Mouse (Mus musculus): ENCODE data around the gene Ttyh2.
A peak's percentile ranks its signal among the peaks of the same experiment; 100 is the strongest.

Ttyh2 gene

DNA sequence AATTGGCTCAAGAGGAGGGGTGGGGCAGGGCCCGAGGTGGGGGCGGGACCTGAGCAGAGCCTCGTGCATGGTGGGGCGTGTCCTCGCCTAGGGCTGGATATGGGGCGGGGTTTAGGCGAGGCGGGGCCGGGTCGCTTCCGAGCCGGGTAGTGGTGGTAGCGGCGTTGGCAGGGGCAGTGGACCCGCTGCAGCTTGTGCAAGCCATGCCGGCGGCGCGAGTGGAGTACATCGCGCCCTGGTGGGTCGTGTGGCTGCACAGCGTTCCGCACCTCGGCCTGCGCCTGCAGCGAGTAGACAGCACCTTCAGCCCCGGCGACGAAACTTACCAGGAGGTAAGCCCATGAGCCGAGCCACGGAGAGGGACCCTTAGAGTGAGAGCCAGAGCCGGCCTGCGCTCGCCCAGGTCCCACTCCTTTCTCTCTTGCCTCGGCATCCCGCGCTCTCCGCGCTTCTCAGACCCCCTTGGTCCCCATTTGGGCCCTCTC is at the start of gene Ttyh2:
Gene Ttyh2, plus strand, starts transcription at position 91 of the 485 bp plus-strand sequence.
- peak; percentile 89 for DNase-seq (ENCODE audit: low spot score)

DNA sequence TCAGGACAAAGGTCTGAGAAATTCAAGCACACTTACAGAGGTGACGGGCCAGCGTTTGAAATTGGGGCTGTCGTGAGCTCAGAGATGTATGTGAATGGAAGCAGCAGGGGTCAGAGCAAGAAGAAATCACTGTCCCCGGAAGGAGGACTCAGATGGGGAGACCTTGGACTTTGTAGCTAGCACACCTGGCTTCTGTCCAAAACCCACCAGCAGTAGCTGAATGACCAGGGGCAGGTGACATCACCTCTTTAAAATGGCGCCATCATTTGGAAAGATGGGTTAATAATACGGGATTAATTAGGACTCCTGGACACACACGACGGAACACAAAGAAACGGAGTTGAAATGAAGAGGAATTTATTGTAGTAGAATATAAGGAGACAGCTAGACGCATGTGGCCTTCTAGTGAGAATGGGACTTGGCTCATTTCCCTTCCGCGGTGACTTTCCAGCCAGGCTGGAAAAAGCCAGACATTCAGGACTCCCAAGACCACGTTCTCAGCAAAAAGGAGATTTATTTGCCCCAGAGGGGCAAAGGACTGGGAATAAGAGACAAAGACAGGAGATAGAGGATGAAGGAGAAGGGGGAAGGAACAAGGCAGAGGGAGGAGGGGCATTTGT is 49.0 kb upstream of the Ttyh2 start:
- DNase-seq (ENCODE audit: low spot score): no peak

DNA sequence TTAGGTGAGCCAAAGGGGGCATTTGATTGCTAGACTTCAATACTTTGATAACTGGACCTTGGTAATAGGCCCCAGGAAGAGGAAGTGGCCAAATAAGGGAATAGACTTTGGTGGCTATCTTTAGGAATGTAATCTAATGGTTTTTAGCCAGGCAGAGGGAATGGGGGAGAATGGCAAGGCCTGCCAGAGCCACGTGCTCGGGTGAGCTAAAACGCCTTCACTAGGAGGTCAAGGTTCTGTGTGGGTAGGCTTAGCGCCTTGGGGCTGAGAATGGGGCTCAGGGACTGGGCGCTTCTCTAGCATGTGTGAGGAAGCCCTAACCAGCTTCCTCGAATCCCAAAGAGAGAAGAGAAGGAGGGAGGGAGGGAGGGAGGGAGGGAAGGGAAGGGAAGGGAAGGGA is 48.2 kb upstream of the Ttyh2 start:
- peak; percentile 16 for DNase-seq (ENCODE audit: low spot score)

DNA sequence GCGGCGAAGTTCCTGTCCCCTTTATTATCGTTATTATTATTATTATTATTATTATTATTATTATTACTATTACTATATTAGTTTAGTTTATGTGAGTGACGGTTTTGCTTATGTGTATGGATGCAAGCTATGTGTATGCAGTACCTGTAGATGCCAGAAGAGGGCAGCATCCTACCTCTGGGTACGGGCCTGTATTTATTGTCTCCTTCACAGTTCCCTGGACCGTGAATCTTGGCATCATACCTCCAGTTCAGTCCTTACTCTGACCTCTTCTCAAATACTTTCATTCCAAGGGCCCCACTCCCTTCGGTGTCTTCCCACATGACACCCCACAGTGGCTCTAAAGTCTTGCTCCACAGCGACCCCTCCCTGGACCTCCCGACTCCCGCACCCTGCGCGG is 47.2 kb upstream of the Ttyh2 start:
- no peak for DNase-seq (ENCODE audit: low spot score)

- no peak for DNase-seq (ENCODE audit: low spot score)
Observed at GRCm38 (mm10) chr11:114630044-114630443, 45.2 kb upstream of the Ttyh2 start.

DNA sequence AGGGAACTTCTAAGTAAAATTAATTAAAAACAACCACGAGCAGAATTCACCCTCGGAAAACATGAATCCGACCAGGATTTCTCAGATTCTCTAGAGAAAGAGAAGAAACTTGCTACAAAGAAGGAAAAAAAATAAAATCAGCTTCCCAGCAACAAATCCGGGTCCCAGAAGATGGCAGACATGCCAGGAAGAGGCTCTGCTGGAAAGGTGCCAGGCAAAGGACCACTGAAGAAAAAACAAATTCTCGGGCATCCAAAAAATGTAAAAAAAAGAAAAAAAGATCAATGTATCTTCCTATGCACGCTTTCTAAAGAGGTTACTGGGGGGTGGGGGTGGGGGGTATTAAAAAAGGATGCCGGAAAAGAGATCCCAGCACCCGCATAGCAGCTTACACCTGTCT is 43.0 kb upstream of the Ttyh2 start:
- no peak for DNase-seq (ENCODE audit: low spot score)

- DNase-seq (ENCODE audit: low spot score): peak; percentile 65
Observed at GRCm38 (mm10) chr11:114636292-114636691, 38.9 kb upstream of the Ttyh2 start.

DNA sequence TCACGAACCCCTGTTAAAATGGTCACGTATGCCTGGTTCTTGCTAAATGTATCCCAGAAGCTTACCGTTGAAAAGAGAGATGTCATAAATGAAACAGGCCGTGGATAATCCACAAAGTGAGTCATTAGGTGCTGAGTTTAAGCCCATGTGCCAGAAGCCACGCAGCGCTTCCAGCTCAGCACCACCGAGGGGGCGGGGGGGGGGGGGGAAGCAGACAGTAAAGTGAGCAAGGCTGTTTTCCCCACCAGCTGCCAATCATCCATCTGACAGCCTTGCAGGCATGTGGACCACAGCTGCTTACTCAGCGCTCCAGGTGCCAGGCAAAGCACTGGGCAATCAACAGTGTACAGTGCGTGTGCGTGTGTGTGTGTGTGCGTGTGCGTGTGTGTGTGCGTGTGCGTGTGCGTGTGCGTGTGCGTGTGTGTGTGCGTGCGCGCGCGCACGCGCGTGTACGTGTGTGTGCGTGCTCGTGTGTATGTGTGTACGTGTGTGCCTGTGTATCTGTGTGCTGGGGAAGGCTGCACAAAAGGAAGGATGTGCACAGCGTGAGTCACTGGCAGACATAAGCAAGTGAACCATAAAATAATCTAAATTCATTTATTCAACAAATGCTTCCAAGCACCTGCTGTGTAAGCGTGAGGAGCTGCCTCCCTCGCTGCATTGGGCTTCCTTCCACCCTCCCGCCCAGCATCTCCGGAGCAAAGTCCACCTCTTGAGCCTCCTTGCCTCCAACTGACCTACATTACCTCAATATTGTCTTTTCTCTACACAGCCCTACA is 38.3 kb upstream of the Ttyh2 start:
- no peak for DNase-seq (ENCODE audit: low spot score)

DNA sequence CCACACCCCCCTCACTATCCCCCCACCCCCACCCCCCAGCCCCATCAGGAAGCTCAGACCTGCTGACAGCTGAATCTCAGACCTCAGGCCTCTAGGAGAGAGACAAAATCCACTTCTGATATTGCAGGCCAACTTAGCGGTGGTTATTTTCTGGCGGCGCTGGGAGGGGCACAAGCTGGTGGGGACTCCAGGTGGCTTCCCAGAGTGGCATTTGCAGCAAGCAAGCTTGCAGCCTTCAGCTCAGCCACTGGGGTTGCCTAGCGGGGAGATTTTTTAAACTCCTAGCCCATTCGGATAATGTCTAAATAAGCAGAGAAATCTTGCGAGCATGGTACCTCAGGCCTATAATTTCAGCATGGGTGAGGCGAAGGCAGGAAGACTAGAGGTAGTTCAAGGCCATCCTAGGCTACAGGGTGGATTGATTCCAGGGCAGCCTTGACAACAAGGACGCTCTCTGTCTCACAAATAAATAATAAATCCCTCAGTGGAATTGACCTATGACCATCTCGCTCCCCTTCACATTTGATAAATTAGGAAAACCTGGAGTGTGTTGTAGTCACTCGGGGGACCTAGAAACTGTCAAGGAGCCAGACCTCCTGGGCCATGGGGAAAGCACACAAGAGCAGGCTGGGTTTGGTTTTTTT is 36.5 kb upstream of the Ttyh2 start:
- no peak for DNase-seq (ENCODE audit: low spot score)

- DNase-seq (ENCODE audit: low spot score): no peak
Observed at GRCm38 (mm10) chr11:114639681-114640103, 35.5 kb upstream of the Ttyh2 start.

DNA sequence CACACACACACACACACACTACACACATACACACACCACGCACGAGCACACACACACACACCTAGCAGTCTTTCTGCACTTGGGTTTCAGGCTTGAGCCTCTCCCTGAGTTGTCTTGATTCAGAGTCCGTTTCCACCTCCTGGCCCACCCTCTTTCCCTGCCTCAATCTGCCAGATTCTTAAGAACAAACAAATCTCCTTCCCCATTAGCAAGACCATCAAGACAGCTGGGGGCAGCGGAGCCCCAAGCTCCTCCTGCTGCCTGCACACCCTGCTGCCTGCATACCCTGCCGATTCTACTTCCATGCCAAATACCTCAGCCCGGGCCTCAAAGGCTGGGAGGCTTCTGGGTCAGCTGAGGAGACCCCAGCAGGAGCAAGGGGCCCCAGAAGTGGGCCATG is 34.6 kb upstream of the Ttyh2 start:
- no peak for DNase-seq (ENCODE audit: low spot score)

DNA sequence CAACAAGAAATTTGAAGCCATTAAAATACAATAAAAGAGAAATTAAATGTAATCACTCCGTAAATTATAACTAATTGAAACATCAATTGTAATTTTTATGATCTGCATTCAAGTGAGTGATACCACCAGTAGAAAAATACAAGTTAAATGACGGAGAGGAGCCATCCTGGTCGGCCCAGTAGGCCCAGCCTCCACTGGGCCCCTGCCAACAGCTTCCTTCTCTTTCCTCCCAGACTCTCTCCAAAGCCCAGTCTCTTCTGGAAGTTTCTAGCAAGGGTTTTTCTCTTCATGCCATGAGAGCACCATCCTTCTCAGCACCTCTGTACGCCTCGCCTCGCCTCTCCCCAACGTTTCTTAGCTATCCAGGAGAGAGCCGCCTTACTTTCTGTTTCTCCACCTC is 34.1 kb upstream of the Ttyh2 start:
- no peak for DNase-seq (ENCODE audit: low spot score)

- no peak for DNase-seq (ENCODE audit: low spot score)
Observed at GRCm38 (mm10) chr11:114642184-114642583, 33.0 kb upstream of the Ttyh2 start.

DNA sequence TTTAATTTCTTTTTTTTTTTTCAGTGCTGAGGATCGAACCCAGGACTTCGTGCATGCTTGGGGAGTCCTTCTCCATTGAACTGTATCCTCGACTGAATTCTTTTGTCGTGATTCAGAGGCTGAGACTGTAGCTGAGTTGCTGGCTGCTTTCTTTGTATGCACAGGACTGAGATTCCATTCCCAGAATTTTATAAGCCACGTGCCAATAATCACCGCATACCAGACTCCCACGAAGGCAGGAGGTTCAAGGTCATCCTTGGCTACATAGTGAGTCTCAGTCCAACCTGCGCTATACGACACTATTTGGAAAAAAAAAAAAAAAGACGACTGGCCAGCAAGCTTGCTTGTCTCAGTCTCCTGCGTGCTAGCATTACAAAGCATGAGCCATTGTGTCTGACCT is 32.3 kb upstream of the Ttyh2 start:
- no peak for DNase-seq (ENCODE audit: low spot score)

- DNase-seq (ENCODE audit: low spot score): no peak
Observed at GRCm38 (mm10) chr11:114644122-114644521, 31.1 kb upstream of the Ttyh2 start.

DNA sequence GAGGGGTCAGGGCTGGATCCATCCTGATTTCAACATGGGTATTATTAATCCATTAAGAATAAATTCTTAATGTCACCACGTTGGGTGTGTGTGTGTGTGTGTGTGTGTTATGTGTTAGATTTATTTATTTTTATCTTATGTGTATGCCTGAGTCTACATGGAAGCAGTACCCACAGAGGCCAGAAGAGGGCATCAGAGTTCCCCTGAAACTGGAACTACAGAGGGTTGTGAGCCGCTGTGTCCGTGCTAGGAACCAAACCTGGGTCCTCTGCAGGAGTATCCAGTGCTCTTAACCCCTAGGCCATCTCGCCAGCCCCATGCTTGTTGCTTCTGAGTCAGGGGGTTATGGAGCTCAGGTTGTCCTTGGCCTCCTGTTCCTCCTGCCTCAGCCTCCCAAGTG is 25.7 kb upstream of the Ttyh2 start:
- DNase-seq (ENCODE audit: low spot score): no peak

- DNase-seq (ENCODE audit: low spot score): peak; percentile 23
Observed at GRCm38 (mm10) chr11:114652531-114652930, 22.7 kb upstream of the Ttyh2 start.

GRCm38 (mm10) chr11:114653664-114654063 is 21.6 kb upstream of the Ttyh2 start:
- DNase-seq (ENCODE audit: low spot score): no peak

DNA sequence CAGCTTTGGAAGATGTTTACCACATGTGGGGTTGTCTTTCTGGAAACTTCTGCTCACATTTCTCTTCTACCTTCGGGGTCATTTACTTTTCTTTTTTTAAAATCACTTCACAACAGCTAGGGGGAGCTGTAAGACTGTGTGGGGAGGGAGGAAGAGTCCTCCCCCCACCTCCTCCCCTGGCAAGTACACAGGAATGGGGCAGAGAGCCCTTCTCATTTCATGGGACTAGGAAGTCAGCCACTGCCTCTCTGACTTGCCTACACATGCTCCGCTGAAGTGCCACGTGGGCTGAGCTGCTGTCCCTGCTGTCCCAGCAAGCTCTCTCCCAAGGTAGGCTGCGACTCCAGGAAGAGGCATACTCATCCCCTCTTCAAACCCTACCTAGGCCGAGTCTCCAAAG is 20.7 kb upstream of the Ttyh2 start:
- DNase-seq (ENCODE audit: low spot score): no peak

GRCm38 (mm10) chr11:114655350-114656008 is 19.8 kb upstream of the Ttyh2 start:
- no peak for DNase-seq (ENCODE audit: low spot score)

- no peak for DNase-seq (ENCODE audit: low spot score)
Observed at GRCm38 (mm10) chr11:114656994-114657644, 18.1 kb upstream of the Ttyh2 start.

GRCm38 (mm10) chr11:114657737-114658136 is 17.5 kb upstream of the Ttyh2 start:
- DNase-seq (ENCODE audit: low spot score): peak; percentile 49
